ENCODE assay signal across 7 mouse cellular contexts in genomic region chr17:10449800-10450299, GRCm38 (mm10).
DNase-seq lines count a peak whose midpoint lies in the region; ATAC-seq lines count a peak whose summit lies in the region.

No protein-coding gene starts in this region.

- no peaks in the 10 kb centered on the region for H3K27me3 ChIP-seq in neural tube, embryonic 14.5 days (ENCODE audit: control insufficient read depth, insufficient read depth, low read length)

- peak; percentile 31 for DNase-seq in left cerebral cortex, postnatal 4 days
- no peak for DNase-seq in left cerebral cortex, postnatal 36 days (ENCODE audit: low spot score in 2 of 2)
- peak; percentile 82 for DNase-seq in gastrocnemius, adult 18-20 months (ENCODE audit: low spot score)
- DNase-seq in heart, postnatal 36 days, result peak; percentile 18 to 56
- no peak for DNase-seq in testis, postnatal 14 days (ENCODE audit: low spot score)
- DNase-seq in cerebellum, adult 8-10 months, result no peak

- no peak overlapping the region for H3K4me2 ChIP-seq in neural tube, embryonic 14.5 days (ENCODE audit: low read depth, low read length)

- H3K4me3 ChIP-seq in neural tube, embryonic 14.5 days (ENCODE audit: low read depth, low read length), result no peak overlapping the region

- H3K4me1 ChIP-seq in neural tube, embryonic 14.5 days (ENCODE audit: control insufficient read depth, insufficient read depth, low read length), result peaks cover 9% of the 10 kb centered on the region; the same call in 1 of the 2 replicates

- H3K9me3 ChIP-seq in neural tube, embryonic 14.5 days (ENCODE audit: control insufficient read depth, low read length), result no peaks in the 10 kb centered on the region

- ATAC-seq in neural tube, embryonic 14.5 days (ENCODE audit: low read depth), result no peak

- WGBS in neural tube, embryonic 14.5 days, result 71% methylated on average over 14 of the region's 14 CpGs

- H3K36me3 ChIP-seq in neural tube, embryonic 14.5 days (ENCODE audit: control insufficient read depth, insufficient read depth, low read length), result no peaks in the 10 kb centered on the region

- no peak overlapping the region for H3K9ac ChIP-seq in neural tube, embryonic 14.5 days (replicated peaks; ENCODE audit: low read depth, low read length)

- intact Hi-C loops in left cerebral cortex, postnatal 4 days (cut with DNase I), result no loop called here
- intact Hi-C loops in left cerebral cortex, postnatal 36 days (cut with DNase I), result no loop called here
- intact Hi-C loops in heart, postnatal 36 days (cut with DNase I), result loop anchor here (2.0 to 5.0 kb wide), 3 partner anchors 37 to 78 kb away; no protein-coding TSS in a partner anchor

- H3K27ac ChIP-seq in neural tube, embryonic 14.5 days (ENCODE audit: low read depth, low read length), result 0 out of 2 replicates have a peak overlapping the region, but pooled peaks have one; percentile 16

Comparison
In these comparisons a context has a peak if more than half of its experiments do, and no peak if none do; other contexts are left out.
1. DNase-seq: peak in left cerebral cortex, postnatal 4 days (single experiment), gastrocnemius, adult 18-20 months (single experiment) and heart, postnatal 36 days (2 of 2); none in left cerebral cortex, postnatal 36 days (0 of 2), testis, postnatal 14 days (single experiment) and cerebellum, adult 8-10 months (single experiment).